Mouse (Mus musculus) spleen, adult 2 months (tissue): ENCODE data around the gene C1qtnf9.

Experiments
- CTCF ChIP-seq: fragments of 200-500 bp; IDR thresholded peaks from 2 replicates; pipeline ENCODE4 v1.5.1; 2011; ENCODE audit warnings: mild to moderate bottlenecking, inconsistent platforms; ENCODE audit not compliant: insufficient read depth, insufficient read length, insufficient replicate concordance; ENCODE audit errors: extremely low read depth
- POLR2A ChIP-seq: fragments of 200-500 bp; IDR thresholded peaks from 2 replicates; pipeline ENCODE4 v1.6.1; 2011; ENCODE audit warnings: low read depth, low read length, inconsistent platforms

GRCm38 (mm10) chr14:60737202-60737611, 30.7 kb upstream of the C1qtnf9 start:
- TF ChIP-seq CTCF (no peak), POLR2A (no peak)
